Mouse (Mus musculus) ES-CJ7 (cell line): ENCODE measurements at regions not wholly inside any gene's neighbourhood (a gene's known extent, or its start where the extent isn't known, plus 50 kb on each side); places are given as distances from the start of the nearest gene placed in this dataset.
A peak's percentile ranks its signal among the peaks of the same experiment; 100 is the strongest.
"Not testable (repeated sequence)": the region's sequence is repeated elsewhere in the genome, so short reads cannot be mapped to it uniquely, and the experiment has no call there.

Experiments
- DNase-seq: peaks from one replicate; pipeline ENCODE4 v3.0.0; 2011; ENCODE audit warnings: low read depth, low spot score

DNA sequence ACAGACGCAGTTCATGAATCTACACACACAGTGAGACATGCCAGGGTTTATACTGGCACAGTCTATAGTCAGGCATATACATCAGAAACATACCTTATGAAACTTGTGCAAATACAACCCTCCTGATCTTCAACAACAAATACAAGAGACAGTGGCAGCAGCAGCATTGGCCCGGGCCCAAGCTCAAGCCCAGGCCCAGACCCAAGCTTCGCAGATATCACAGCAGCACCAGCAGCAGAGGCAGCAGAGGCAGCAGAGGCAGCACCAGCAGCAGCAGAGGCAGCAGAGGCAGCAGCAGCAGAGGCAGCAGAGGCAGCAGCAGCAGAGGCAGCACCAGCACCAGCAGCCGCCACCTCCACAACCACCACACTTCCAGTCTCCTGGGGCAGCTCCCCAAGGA lies 80.0 kb downstream of the Samd9l start:
- DNase-seq: no peak

DNA sequence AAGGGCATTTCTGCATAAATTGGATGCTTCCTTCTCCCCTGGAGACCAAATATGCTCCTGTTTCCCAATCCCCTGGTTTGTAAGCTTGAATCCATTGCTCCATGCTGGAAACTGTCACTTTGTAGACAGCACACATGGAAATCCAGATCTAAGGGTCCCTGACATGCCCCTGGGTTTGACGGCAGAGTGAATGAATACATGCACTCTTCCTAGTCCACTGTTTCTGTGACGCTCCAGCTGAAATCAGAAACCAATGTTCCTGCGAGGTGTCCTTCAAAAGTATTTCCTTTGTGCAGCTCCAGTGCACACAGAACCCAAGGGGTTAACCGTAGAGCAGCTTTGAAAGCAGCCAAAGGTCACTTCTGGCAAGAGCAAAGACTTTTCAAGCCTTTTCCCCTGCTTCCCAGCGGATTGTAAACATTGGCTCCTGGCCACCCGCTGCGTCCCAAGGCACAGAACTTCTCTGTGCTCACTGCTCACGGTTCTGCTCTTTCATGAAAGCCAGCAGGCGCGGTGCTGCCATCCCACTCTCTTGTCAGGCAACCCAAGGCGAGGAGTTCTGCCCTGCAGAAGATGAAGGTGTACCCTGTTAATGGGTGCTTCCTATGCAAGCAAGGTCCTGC lies 91.7 kb downstream of the Samd9l start:
- peak; percentile 59 for DNase-seq

DNA sequence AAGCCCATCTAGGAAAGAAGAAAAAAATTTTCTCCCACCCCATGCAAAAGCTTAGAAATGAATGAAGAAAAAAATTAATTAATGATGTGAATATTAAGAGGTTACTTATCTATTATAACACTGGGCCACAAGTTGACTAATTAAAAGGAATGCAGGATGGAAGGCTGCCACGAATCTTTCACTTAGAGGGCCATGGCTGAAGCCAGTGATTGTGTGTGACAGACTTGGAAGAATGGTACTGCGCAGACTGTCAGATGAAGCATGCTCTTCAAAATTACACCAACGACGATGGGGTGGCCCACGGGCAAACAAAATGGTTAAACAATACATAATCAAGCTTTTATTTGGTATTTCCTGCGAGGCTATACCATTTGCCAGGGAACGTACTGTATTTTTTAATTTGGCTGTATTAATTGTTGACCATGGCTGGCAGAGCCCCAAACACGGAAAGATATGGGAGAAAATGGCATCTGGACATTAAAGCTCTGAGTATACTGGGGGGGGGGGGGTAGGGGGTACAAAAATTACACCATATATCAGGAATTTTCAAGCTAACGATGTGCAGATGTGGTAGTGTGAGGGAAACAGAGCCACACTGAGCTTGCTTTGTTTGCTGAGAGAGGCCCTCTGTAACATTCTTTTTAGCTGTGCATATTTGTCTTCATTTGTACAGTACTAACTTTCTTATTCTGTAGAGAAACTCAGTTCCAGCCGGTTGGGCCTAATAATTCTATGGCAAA lies 94.3 kb downstream of the Samd9l start:
- DNase-seq: not testable (repeated sequence)

DNA sequence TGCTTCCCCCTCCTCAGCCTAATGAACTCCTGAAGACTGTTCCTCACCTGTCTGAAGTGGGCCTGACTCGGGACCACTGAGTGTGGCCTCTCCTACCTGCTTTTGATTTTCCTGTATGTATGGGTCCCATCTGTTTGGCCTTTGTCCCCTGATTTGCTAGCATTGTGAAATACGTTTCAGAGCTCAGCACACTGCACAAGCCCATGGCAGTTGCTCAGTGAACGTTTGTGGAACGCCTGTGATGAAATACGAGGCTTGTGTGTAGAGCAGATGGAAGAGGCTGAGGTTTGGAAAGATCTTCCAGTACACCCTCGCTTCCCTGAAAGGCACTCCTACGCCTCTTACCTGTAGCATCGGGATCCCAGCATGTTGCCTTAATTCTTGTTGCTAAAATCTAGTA lies 106.1 kb downstream of the Samd9l start:
- DNase-seq: not testable (repeated sequence)

DNA sequence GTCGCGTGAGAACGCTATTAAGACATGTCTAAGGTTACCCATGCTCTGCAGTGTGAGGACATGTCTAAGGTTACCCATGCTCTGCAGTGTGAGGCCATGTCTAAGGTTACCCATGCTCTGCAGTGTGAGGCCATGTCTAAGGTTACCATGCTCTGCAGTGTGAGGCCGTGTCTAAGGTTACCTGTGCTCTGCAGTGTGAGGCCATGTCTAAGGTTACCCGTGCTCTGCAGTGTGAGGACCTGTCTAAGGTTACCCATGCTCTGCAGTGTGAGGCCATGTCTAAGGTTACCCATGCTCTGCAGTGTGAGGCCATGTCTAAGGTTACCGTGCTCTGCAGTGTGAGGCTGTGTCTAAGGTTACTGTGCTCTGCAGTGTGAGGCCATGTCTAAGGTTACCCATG lies 107.4 kb downstream of the Samd9l start:
- not testable (repeated sequence) for DNase-seq

DNA sequence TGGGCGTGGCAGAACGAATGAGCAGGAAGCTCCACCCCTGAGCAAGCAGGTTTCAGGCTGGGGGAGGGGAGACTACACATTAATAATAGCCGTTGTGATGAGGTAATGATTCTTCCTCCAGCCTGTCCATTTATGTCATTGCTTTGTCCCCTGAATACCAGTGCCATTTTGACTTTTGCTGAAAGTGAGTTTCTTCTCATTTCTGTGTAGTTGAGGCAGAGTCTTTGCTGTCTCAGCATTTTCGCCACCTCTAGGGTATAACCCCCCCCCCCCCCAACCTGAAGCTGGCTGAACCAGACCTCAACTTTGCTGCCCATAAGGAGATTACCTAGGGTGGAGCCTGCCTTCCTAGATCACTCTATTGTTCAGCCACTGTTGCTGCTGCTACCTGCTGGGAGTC lies 130.6 kb downstream of the Samd9l start:
- DNase-seq: peak; percentile 76

DNA sequence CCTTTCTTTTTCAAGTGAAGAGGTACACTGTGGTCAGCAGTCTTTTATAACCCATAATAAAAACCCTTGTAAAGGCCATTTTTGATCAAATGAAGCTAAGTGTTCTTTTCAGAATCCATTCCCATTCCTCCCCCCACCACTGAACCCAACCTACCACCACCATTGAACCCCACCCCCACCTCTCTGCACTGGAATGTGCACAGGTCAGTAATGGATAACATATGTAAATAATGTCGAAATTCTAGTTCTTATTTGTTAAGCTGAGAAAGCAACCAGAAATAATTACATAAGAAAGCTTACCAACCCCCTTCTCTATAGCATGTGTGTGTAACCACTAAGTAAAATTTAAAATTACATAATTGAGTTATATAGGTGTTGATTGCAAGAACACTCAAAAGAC lies 133.9 kb downstream of the Samd9l start:
- not testable (repeated sequence) for DNase-seq
